Mouse (Mus musculus) heart, embryonic 15.5 days (tissue): ENCODE results near the gene Oprl1. TPM values are rescaled to one million over a fixed set of nuclear protein-coding genes. Genes with fewer than 3 reads are reported as not detected.

ENCODE experiments used
- ATAC-seq: fragments of 200-750 bp; cut with Nextera tagmentation; replicated peaks from 2 replicates; pipeline ENCODE4 v1.8.0; 2017; ENCODE audit warnings: low read depth, moderate TSS enrichment; ENCODE audit not compliant: insufficient number of reproducible peaks, insufficient read depth, low FRiP score
- H3K27ac ChIP-seq: fragments of 300-500 bp; sonication (generic); 2 replicates; pipeline ENCODE4 v1.5.1; 2015; ENCODE audit warnings: mild to moderate bottlenecking, inconsistent platforms
- H3K27me3 ChIP-seq: fragments of 300-500 bp; sonication (generic); 2 replicates; pipeline ENCODE4 v1.6.1; 2015; ENCODE audit warnings: inconsistent platforms
- H3K36me3 ChIP-seq: fragments of 300-500 bp; sonication (generic); 2 replicates; pipeline ENCODE4 v1.6.1; 2015; ENCODE audit warnings: mild to moderate bottlenecking, inconsistent platforms
- H3K4me1 ChIP-seq: fragments of 300-500 bp; sonication (generic); replicated peaks from 2 replicates; pipeline ENCODE4 v1.6.1; 2015; ENCODE audit warnings: inconsistent platforms
- H3K4me2 ChIP-seq: fragments of 300-500 bp; sonication (generic); 2 replicates; pipeline ENCODE4 v1.6.1; 2015; ENCODE audit warnings: inconsistent platforms, mild to moderate bottlenecking, moderate library complexity
- H3K4me3 ChIP-seq: fragments of 300-500 bp; sonication (generic); 2 replicates; pipeline ENCODE4 v1.5.1; 2015; ENCODE audit warnings: mild to moderate bottlenecking, inconsistent platforms
- H3K9ac ChIP-seq: fragments of 300-500 bp; sonication (generic); 2 replicates; pipeline ENCODE4 v1.6.1; 2015; ENCODE audit warnings: mild to moderate bottlenecking, inconsistent platforms
- H3K9me3 ChIP-seq: fragments of 300-500 bp; sonication (generic); replicated peaks from 2 replicates; pipeline ENCODE4 v1.6.1; 2016; ENCODE audit warnings: inconsistent platforms
- WGBS: fragments of 180-500 bp; shearing (Covaris S2); methylation state at CpG from one replicate; pipeline ENCODE4 v1.1.7; 2015; ENCODE audit warnings: mixed read lengths; 5-methylcytosine and 5-hydroxymethylcytosine counted together
- polyA plus RNA-seq: library from polyadenylated mRNA; unstranded; fragments of >200 nt; fragmentation: Nextera tagmentation; extraction: Ambion mirVana; gene quantifications from 2 replicates; pipeline ENCODE4 v1.2.1, GENCODE M21; 2015

Oprl1 gene
- polyA plus RNA-seq: 1.8 and 3.0 TPM in 2 replicates

DNA sequence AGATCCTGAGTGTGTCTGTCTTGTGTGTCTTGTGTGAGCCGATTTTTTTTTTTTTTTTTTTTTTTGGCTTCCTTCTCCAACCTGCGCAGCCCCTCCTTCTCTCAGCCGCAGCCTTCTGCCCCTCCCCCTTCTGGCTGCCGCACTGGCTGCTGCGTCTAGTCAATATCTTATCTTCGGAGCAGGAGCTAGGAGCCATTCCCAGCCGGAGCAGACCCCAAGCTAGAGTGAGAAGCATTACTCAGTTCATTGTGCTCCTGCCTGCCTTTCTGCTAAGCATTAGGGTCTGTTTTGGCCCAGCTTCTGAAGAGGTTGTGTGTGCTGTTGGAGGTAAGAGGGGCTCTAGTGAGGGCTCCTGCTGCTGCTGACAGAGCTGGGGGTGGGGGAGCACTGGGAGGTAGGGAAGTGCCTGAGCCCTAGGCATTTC is at the start of gene Oprl1:
Oprl1 (plus strand) TSS at position 114 of the 424 bp plus-strand sequence.
- WGBS: 1% methylated on average over 7 of the region's 7 CpGs

DNA sequence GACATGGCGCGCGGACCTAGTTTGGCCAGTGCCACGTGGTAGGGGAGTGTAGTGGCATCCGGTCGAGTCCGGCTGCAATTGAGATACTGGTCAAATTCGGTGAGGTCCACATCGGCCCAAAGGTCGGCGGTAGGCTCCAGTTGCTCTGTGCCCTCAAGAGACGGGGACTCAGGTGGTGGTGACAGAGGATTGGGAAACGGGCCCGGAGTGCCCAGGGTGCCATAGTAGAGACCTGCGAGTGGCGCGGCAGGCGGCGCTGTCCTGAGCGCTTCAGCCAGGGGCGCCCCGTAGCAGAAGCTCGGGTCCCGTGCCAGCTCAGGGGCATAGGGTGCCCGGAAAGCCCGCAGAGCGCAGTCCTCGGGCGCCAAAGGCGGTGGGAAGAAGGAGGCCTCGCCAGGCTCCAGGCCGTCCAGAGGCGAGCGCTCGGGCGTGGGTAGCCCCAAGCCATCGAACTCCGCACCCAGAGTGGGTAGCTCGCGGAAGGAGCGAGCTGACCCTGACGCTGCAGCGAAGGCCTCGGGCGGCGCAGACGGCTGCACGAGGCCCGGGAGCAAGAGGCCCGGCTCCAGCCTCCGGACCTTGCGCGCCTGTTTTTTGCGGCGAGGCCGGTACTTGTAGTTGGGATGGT is 44.4 kb upstream of the Oprl1 start:
- H3K4me2 ChIP-seq: peak overlapping the region; percentile 78
- peak overlapping the region; percentile 56 for H3K4me3 ChIP-seq
- H3K9me3 ChIP-seq: no peaks in the 10 kb centered on the region
- peaks cover 23% of the 10 kb centered on the region for H3K4me1 ChIP-seq
- H3K27me3 ChIP-seq: peaks cover 70% of the 10 kb centered on the region
- peak overlapping the region; percentile 53 for H3K9ac ChIP-seq
- no peaks in the 10 kb centered on the region for H3K36me3 ChIP-seq
- H3K27ac ChIP-seq: peak overlapping the region; percentile 68
- 3% methylated on average over 56 of the region's 56 CpGs for WGBS
- 0 out of 2 replicates have a peak, but pooled peaks have one; percentile 9 for ATAC-seq

More for the DNA sequence above, at the start of gene Oprl1:
- peak within 1 kb of the TSS; percentile 38 for H3K4me3 ChIP-seq
- H3K36me3 ChIP-seq: no peaks in the 10 kb centered on the region
- no peaks in the 10 kb centered on the region for H3K27me3 ChIP-seq
- peak; percentile 53; the same call in 1 of the 2 replicates for ATAC-seq
- peak within 1 kb of the TSS; percentile 36; the same call in 1 of the 2 replicates for H3K27ac ChIP-seq
- H3K4me1 ChIP-seq: peaks cover 13% of the 10 kb centered on the region
- H3K9ac ChIP-seq: peak within 1 kb of the TSS; percentile 28; the same call in 1 of the 2 replicates
- H3K9me3 ChIP-seq: no peaks in the 10 kb centered on the region
- H3K4me2 ChIP-seq: peak within 1 kb of the TSS; percentile 57

DNA sequence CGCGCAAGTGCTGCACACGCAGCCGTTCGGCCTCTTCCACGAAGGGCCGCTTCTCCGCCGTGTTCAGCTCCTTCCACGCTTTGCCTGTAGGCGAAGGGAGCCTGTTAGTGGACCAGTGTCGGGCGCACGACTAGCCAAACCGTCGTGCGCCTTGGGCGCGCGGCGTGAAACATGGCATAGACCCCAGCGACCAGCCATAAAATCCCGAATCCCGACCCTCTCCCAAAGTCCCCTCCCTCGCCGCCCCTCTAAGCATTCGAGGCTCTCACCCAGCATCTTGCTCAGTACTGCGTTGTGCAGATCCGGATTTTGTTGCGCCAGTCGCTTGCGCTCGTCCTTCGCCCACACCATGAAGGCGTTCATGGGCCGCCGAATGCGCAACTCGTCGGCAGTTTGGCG is 43.9 kb upstream of the Oprl1 start:
- peak overlapping the region; percentile 78 for H3K4me2 ChIP-seq
- H3K9ac ChIP-seq: peak overlapping the region; percentile 53
- peaks cover 27% of the 10 kb centered on the region for H3K4me1 ChIP-seq
- H3K4me3 ChIP-seq: peak overlapping the region; percentile 56
- peak overlapping the region; percentile 68 for H3K27ac ChIP-seq
- no peak for ATAC-seq
- WGBS: under 1% methylated on average over 41 of the region's 41 CpGs
- peaks cover 70% of the 10 kb centered on the region for H3K27me3 ChIP-seq
- no peaks in the 10 kb centered on the region for H3K9me3 ChIP-seq
- no peaks in the 10 kb centered on the region for H3K36me3 ChIP-seq

DNA sequence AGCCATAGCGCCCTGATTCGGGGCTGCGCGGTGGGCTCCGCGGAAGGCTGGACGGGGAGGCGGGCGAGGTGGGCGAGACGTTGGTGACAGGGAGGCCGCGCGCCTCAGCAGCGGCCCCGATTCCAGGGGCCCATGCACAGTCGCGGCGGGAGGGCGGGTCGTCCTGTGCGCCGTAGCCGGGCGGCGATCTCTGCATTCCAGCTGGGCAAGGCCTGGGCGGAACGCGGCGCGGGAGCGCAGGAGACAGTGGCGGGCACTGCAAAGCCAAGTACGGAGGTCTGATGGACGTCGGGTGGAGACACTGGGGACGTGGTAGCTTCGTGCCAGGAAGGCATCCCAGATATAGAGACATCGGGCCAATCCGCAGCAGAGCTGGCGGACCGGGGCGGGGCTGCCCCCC is 43.5 kb upstream of the Oprl1 start, which contains the start of gene Sox18:
Sox18 (minus strand) TSS at position 315 of the 400 bp plus-strand sequence.
- peak within 1 kb of the TSS; percentile 68 for H3K27ac ChIP-seq
- peak within 1 kb of the TSS; percentile 53 for H3K9ac ChIP-seq
- peak within 1 kb of the TSS; percentile 78 for H3K4me2 ChIP-seq
- H3K4me1 ChIP-seq: peaks cover 27% of the 10 kb centered on the region
- peak within 1 kb of the TSS; percentile 56 for H3K4me3 ChIP-seq
- peaks cover 70% of the 10 kb centered on the region for H3K27me3 ChIP-seq
- under 1% methylated on average over 43 of the region's 43 CpGs for WGBS
- no peaks in the 10 kb centered on the region for H3K9me3 ChIP-seq
- H3K36me3 ChIP-seq: no peaks in the 10 kb centered on the region
- ATAC-seq: peak; percentile 51; the same call in 1 of the 2 replicates

DNA sequence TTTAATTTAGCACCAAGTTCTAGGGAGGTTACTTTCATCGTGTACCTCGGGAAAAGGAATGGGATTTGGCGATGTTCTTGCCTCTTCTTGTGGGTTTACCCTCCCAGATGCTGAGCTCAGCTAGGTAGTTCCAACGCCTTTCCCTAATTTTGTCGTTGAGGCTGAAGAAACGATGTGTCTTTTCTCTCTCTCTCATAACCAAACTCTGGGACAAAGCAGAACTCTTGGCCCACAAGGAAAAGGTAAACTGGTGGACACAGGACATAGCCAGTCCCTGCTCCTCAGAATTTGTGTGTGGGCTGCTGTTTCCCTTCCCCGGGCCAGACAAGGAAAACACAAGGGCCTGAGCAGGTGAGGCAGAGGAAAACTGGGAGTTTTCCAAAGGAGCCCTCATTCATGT is 42.8 kb upstream of the Oprl1 start:
- peak overlapping the region; percentile 68 for H3K27ac ChIP-seq
- peak overlapping the region; percentile 78; the same call in 1 of the 2 replicates for H3K4me2 ChIP-seq
- no peak for ATAC-seq
- H3K27me3 ChIP-seq: peaks cover 69% of the 10 kb centered on the region
- H3K9ac ChIP-seq: no peak overlapping the region
- H3K4me1 ChIP-seq: peaks cover 27% of the 10 kb centered on the region
- no peaks in the 10 kb centered on the region for H3K36me3 ChIP-seq
- H3K9me3 ChIP-seq: no peaks in the 10 kb centered on the region
- H3K4me3 ChIP-seq: peak overlapping the region; percentile 56
- WGBS: 25% methylated on average over 7 of the region's 7 CpGs

DNA sequence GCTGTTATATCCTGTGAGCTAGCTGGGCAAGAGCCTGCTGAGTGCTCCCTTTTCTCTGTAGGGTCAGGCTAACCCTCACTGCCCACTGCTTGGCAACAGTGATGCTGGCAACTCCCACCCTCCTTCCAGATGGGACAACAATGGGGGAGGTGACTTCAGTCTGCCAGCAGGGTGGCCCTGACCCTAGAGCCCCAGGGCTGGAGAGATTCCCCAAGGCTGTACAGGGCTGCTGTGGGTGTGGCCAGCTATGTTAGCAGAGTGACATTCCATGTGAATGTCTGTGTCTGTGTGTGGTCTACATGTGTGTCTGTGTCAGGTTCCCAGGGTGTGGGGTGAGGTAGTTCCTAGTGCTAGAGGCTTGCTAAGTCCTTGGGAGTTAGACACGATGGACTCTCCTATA is 41.3 kb upstream of the Oprl1 start:
- Histone ChIP-seq H3K4me1 (peaks cover 27% of the 10 kb centered on the region), H3K27me3 (peaks cover 58% of the 10 kb centered on the region), H3K9ac (no peak overlapping the region), H3K4me3 (no peak overlapping the region), H3K36me3 (no peaks in the 10 kb centered on the region), H3K9me3 (no peaks in the 10 kb centered on the region), H3K4me2 (no peak overlapping the region), H3K27ac (peak overlapping the region; percentile 53)
- ATAC-seq: no peak
- 52% methylated on average over 1 of the region's 1 CpGs for WGBS

DNA sequence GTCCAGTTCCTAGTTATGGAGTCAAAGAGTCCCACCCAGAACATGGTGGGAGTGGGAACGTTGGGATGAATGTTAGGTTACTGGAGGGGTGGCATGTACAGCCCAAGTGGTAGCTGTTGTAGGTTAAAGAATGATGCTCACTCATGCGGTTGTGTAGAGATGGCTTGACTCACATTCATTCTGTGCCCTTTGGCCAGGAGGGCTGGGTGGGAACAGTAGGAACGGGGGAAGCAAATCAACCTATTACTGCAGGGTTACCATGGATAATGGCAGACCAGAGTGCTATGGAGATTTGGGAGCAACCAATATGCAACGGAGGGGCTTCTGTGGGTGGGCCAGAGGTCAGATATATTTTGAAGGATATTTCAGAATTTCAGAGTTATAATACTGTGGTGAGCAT is 39.9 kb upstream of the Oprl1 start:
- no peaks in the 10 kb centered on the region for H3K36me3 ChIP-seq
- H3K4me1 ChIP-seq: peaks cover 33% of the 10 kb centered on the region
- H3K9me3 ChIP-seq: no peaks in the 10 kb centered on the region
- no peak for ATAC-seq
- no peak overlapping the region for H3K4me2 ChIP-seq
- no peak overlapping the region for H3K9ac ChIP-seq
- H3K27ac ChIP-seq: peak overlapping the region; percentile 76
- peaks cover 44% of the 10 kb centered on the region for H3K27me3 ChIP-seq
- no peak overlapping the region for H3K4me3 ChIP-seq
- 78% methylated on average over 4 of the region's 4 CpGs for WGBS

DNA sequence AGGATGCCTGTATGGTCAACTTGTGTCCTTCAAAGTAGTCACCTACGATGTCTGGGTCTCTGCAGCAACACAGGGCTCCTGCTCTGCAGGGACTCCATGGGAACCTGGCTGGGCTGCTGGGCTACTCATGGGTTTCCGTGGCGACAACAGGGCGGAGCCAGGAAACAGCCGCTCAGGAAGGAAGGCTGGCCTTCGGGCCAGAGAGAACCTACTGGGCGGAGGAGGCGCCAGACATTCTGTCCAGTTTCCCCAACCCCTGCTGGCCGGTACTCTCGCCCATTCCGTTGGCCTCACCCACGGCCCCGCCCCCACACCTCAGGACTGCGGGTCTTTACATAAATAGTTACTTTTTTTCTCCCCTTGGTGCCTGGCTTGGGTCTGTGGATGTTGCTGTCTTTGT is 39.4 kb upstream of the Oprl1 start:
- Histone ChIP-seq H3K4me1 (peaks cover 28% of the 10 kb centered on the region), H3K9ac (0 out of 2 replicates have a peak overlapping the region, but pooled peaks have one; percentile 34), H3K4me2 (peak overlapping the region; percentile 53), H3K27me3 (peaks cover 39% of the 10 kb centered on the region), H3K9me3 (no peaks in the 10 kb centered on the region), H3K4me3 (peak overlapping the region; percentile 16), H3K27ac (peak overlapping the region; percentile 76), H3K36me3 (no peaks in the 10 kb centered on the region)
- 2% methylated on average over 14 of the region's 14 CpGs for WGBS
- peak; percentile 24; the same call in 1 of the 2 replicates for ATAC-seq

DNA sequence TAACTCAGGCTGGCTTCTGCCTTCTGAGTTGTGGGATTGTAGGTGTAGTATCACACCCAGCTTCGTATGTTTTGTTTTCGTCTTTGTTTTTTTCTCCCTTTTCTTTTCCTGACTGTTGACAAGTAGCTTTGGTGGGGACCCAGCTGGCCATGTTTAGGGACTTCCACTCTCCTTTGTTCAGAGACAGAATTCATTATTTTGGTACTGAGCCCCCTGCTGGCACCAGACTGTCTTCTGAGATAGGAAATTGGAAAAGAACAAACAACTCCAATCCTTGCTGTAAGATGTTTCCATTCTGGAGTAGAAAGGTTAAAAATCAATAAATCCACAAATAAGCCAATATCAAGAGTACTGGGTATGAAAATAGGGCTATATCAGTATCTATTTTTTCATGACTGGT is 38.4 kb upstream of the Oprl1 start:
- peaks cover 28% of the 10 kb centered on the region for H3K4me1 ChIP-seq
- no peak for ATAC-seq
- peak overlapping the region; percentile 76 for H3K27ac ChIP-seq

DNA sequence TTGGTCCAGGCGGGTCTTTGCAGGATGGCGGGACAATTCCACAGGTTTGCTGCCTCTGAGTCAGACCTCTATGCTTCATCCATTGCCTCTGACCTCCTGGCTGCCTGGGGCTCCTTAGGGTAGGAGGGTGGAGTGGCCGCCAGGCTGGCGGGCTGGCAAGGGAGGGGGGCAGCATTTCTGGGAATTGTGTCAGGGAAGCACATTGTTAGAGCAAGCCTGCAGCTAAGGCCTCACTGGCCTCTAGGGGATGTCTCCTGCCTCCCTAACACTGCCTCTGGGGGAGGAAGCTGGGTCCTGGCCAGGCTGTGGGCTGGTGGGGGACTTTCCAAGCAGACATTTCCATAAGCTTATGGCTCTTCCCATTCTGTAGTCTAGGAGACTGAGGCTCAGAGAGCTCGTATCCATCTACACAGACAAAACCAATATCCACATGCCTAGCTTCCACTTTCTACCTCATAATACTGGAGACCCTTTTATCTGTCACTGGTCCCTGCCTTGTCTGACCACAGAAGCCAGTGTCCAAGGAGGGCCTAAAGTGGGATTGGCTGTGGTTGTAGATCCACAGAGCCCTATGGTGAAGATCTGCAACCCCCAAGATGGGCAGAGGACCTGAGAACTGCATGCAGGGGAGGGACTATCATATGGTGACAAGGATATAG is 37.6 kb upstream of the Oprl1 start:
- 57% methylated on average over 5 of the region's 5 CpGs for WGBS
- H3K36me3 ChIP-seq: no peaks in the 10 kb centered on the region
- peaks cover 24% of the 10 kb centered on the region for H3K4me1 ChIP-seq
- H3K9me3 ChIP-seq: no peaks in the 10 kb centered on the region
- H3K4me2 ChIP-seq: no peak overlapping the region
- H3K4me3 ChIP-seq: no peak overlapping the region
- H3K27ac ChIP-seq: peak overlapping the region; percentile 76
- no peak for ATAC-seq
- peaks cover 21% of the 10 kb centered on the region for H3K27me3 ChIP-seq
- no peak overlapping the region for H3K9ac ChIP-seq

More for the DNA sequence above, 38.4 kb upstream of the Oprl1 start:
- Histone ChIP-seq H3K36me3 (no peaks in the 10 kb centered on the region), H3K9me3 (no peaks in the 10 kb centered on the region), H3K4me3 (no peak overlapping the region), H3K27me3 (peaks cover 29% of the 10 kb centered on the region), H3K4me2 (no peak overlapping the region), H3K9ac (no peak overlapping the region)
- WGBS: 59% methylated on average over 2 of the region's 2 CpGs

DNA sequence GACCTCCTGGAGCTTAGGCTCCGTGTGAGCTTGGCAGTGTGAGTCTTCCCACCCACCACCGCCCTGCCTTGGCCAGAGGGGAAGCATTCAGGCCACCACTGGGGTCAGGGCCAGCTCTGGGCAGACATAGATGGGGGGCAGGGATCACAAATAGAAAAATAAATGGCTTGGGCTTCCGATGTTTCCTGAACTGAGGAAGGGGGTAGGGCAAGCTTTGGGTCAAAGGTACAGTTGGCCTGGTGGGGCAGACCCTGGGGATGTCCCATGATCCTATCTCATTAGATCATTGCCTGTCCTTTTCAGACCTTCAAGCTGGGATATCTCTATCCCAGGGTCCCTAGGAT is 37.1 kb upstream of the Oprl1 start:
- Histone ChIP-seq H3K27ac (peak overlapping the region; percentile 76), H3K27me3 (peaks cover 16% of the 10 kb centered on the region), H3K9me3 (no peaks in the 10 kb centered on the region), H3K4me3 (no peak overlapping the region), H3K4me2 (no peak overlapping the region), H3K36me3 (no peaks in the 10 kb centered on the region), H3K9ac (no peak overlapping the region), H3K4me1 (peaks cover 24% of the 10 kb centered on the region)
- 35% methylated on average over 3 of the region's 3 CpGs for WGBS
- no peak for ATAC-seq
